Mouse (Mus musculus): ENCODE results near the gene Bet1l. TPM values are rescaled to one million over a fixed set of nuclear protein-coding genes. Genes with fewer than 3 reads are reported as not detected.

Bet1l gene
- polyA plus RNA-seq (2014; fragmentation: Nextera tagmentation; extraction: Ambion mirVana): 29.4 and 30.8 TPM in 2 replicates

DNA sequence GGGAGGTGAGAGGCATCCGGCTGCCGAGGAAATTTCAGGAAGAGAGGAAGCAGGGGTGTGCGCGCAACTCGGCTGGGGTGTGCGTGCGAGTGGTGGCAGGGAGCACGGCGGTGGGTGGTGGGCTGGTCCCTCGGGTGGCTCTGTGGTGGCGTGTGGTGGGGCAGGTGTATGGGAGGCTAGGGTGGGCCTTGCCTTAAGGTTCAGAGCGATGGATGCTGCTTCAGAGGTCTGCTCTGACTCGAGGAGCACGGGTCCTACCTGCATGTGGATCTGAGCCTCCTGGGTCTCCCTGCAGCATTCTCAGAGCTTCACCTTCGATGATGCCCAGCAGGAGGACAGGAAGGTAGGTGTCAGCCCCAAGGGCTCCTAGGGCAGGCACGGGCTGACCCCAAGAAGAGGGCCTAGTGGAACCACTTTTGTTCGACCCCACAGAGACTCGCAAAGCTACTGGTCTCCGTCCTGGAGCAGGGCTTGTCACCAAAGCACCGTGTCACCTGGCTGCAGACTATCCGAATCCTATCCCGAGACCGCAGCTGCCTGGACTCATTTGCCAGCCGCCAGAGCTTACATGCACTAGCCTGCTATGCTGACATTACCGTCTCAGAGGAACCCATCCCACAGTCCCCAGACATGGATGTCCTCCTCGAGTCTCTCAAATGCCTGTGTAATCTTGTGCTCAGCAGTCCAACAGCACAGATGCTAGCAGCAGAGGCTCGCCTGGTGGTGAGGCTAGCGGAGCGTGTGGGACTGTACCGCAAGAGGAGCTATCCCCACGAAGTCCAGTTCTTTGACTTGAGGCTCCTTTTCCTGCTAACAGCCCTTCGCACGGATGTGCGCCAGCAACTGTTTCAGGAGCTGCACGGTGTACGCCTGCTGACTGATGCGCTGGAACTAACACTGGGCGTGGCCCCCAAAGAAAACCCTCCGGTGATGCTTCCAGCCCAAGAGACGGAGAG, at the start of gene Bet1l:
Gene Bet1l (minus strand): TSS at position 28 of the 956 bp plus-strand sequence.
- Histone ChIP-seq H3K4me1 (ENCODE audit: control insufficient read depth, insufficient read depth, low read length) (peaks cover 16% of the 10 kb centered on the region), H3K36me3 (ENCODE audit: control insufficient read depth, insufficient read depth, low read length) (peaks cover 21% of the 10 kb centered on the region), H3K9me3 (replicated peaks; ENCODE audit: control insufficient read depth, low read length) (no peaks in the 10 kb centered on the region), H3K9ac (ENCODE audit: low read depth, low read length) (peak within 1 kb of the TSS; percentile 94), H3K27ac (ENCODE audit: low read depth, low read length) (peak within 1 kb of the TSS; percentile 88), H3K27me3 (ENCODE audit: control insufficient read depth, insufficient read depth, low read length) (no peaks in the 10 kb centered on the region), H3K4me2 (peak within 1 kb of the TSS; percentile 91), H3K4me3 (ENCODE audit: low read depth, low read length) (peak within 1 kb of the TSS; percentile 88)
- 35% methylated on average over 40 of the region's 40 CpGs for WGBS (ENCODE audit: insufficient replicate concordance)
- peak; percentile 39 for ATAC-seq (replicated peaks; ENCODE audit: insufficient number of reproducible peaks, low FRiP score, low TSS enrichment)

DNA sequence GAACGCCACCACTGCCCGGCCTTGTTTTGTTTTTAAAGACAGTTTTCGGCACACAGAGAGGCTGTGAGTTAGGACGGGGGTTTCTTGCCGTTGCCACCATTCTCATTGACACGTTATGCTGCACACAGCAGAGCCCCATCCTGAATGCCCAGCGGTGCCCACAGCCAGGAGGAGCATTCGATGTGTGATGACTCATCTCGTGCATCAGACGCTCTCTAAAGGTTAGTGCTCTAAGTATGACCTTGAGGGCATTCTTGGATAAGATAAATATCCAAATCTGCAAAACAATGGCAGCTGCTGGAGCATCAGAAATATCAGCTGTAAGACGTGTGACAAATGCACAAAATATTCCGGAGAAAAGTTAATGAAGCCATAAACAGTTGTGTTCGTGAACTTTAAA, 49.8 kb upstream of the Bet1l start:
- Histone ChIP-seq H3K36me3 (ENCODE audit: control insufficient read depth, insufficient read depth, low read length) (no peaks in the 10 kb centered on the region), H3K4me1 (ENCODE audit: control insufficient read depth, insufficient read depth, low read length) (no peaks in the 10 kb centered on the region), H3K9me3 (replicated peaks; ENCODE audit: control insufficient read depth, low read length) (no peaks in the 10 kb centered on the region), H3K27ac (ENCODE audit: low read depth, low read length) (no peak overlapping the region), H3K4me2 (no peak overlapping the region), H3K4me3 (ENCODE audit: low read depth, low read length) (no peak overlapping the region), H3K9ac (ENCODE audit: low read depth, low read length) (no peak overlapping the region), H3K27me3 (ENCODE audit: control insufficient read depth, insufficient read depth, low read length) (no peaks in the 10 kb centered on the region)
- ATAC-seq (replicated peaks; ENCODE audit: insufficient number of reproducible peaks, low FRiP score, low TSS enrichment): no peak
- WGBS (ENCODE audit: insufficient replicate concordance): 76% methylated on average over 13 of the region's 13 CpGs

DNA sequence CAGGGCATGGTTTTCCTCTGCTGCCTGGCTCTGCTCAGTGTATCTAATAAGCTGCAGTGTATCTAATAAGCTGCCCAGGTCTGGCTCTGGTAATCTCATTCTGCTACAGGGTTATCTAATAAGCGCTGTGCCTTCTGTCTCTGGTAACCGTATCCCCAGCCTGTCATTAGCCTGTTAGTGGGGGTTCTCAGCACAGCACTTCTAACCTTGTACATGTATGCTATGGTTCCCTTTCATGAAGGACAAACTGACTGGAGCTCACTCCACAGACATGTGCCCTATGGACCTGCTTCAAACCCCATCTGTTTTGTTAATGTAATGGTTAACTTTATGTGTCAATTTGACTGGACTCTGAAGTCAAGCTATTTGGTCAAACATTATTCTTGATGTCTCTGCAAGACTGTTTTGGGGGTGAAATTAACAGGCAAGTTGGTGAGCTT, 48.3 kb upstream of the Bet1l start:
- H3K4me1 ChIP-seq (ENCODE audit: control insufficient read depth, insufficient read depth, low read length): peaks cover 4% of the 10 kb centered on the region; the same call in 1 of the 2 replicates
- no peaks in the 10 kb centered on the region for H3K9me3 ChIP-seq (replicated peaks; ENCODE audit: control insufficient read depth, low read length)
- no peak overlapping the region for H3K4me2 ChIP-seq
- H3K36me3 ChIP-seq (ENCODE audit: control insufficient read depth, insufficient read depth, low read length): no peaks in the 10 kb centered on the region
- no peak for ATAC-seq (replicated peaks; ENCODE audit: insufficient number of reproducible peaks, low FRiP score, low TSS enrichment)
- no peak overlapping the region for H3K9ac ChIP-seq (ENCODE audit: low read depth, low read length)
- 49% methylated on average over 2 of the region's 2 CpGs for WGBS (ENCODE audit: insufficient replicate concordance)
- no peaks in the 10 kb centered on the region for H3K27me3 ChIP-seq (ENCODE audit: control insufficient read depth, insufficient read depth, low read length)
- H3K27ac ChIP-seq (ENCODE audit: low read depth, low read length): no peak overlapping the region
- no peak overlapping the region for H3K4me3 ChIP-seq (ENCODE audit: low read depth, low read length)

DNA sequence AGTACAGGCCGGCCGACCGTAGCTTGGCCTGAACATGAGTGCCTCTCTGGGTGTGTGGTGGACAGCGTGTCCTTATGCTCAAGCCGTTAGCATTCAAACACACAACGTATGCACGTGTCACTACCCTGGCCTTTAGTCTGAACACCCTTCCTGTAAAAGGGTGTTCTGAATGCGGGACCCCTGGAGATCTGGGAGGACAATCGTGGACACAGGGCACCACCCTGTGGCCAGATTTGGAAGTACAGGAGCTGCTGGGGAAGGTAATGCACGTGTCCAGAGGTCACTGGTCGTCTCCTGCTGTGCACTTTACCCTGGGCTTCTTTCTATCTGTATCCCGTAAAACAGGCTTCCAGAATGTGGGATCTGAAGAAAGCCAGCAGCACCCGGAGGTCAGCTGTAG, 45.8 kb upstream of the Bet1l start:
- Histone ChIP-seq H3K9me3 (replicated peaks; ENCODE audit: control insufficient read depth, low read length) (no peaks in the 10 kb centered on the region), H3K27ac (ENCODE audit: low read depth, low read length) (no peak overlapping the region), H3K4me1 (ENCODE audit: control insufficient read depth, insufficient read depth, low read length) (peaks cover 7% of the 10 kb centered on the region; the same call in 1 of the 2 replicates), H3K4me2 (no peak overlapping the region), H3K9ac (ENCODE audit: low read depth, low read length) (no peak overlapping the region), H3K27me3 (ENCODE audit: control insufficient read depth, insufficient read depth, low read length) (no peaks in the 10 kb centered on the region), H3K36me3 (ENCODE audit: control insufficient read depth, insufficient read depth, low read length) (peaks cover 3% of the 10 kb centered on the region; the same call in 1 of the 2 replicates), H3K4me3 (ENCODE audit: low read depth, low read length) (no peak overlapping the region)
- ATAC-seq (replicated peaks; ENCODE audit: insufficient number of reproducible peaks, low FRiP score, low TSS enrichment): no peak
- 27% methylated on average over 13 of the region's 13 CpGs for WGBS (ENCODE audit: insufficient replicate concordance)

DNA sequence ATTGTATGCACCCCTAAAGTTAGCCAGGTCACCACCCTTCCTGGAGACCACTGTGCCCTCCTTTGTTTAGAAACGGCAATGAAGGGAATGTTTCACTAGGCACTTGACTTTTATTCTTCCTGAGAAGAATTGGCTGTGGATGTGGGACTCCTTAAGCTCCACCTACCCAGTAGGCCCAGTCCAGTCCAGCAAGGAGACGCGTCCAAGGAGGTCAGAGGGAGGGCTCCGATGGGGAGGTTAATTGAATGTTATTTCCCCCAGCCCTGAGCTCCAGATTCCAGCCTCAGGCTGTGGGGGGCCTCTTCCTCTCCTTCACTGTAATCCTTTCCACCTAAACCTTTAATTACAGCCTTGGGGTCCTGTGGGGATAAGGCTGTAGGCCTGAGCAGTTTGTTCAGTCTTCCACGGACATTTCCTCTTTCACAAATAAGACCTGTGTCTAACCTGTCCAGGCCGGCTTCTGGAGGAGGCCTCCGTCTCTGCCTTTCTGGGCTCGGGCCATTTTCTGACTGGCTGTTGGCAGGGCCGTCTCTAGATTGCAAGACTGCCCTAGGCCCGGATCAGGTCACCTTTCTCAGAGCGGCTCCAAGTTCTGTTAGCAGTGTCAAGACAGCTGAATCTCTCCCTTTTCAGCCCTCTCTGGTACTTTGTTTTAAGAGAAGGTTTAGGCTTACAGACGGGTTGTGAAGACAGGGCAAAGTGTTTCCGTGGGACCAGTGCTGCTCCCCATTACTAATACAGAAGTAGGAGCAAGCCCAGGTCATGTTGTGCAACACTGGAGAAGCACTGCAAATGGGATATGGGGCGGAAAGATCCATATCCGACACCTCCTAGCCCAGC, 44.9 kb upstream of the Bet1l start:
- H3K4me1 ChIP-seq (ENCODE audit: control insufficient read depth, insufficient read depth, low read length): peaks cover 7% of the 10 kb centered on the region; the same call in 1 of the 2 replicates
- no peaks in the 10 kb centered on the region for H3K9me3 ChIP-seq (replicated peaks; ENCODE audit: control insufficient read depth, low read length)
- no peak overlapping the region for H3K27ac ChIP-seq (ENCODE audit: low read depth, low read length)
- no peak overlapping the region for H3K9ac ChIP-seq (ENCODE audit: low read depth, low read length)
- H3K4me3 ChIP-seq (ENCODE audit: low read depth, low read length): no peak overlapping the region
- H3K27me3 ChIP-seq (ENCODE audit: control insufficient read depth, insufficient read depth, low read length): no peaks in the 10 kb centered on the region
- H3K4me2 ChIP-seq: no peak overlapping the region
- 77% methylated on average over 15 of the region's 15 CpGs for WGBS (ENCODE audit: insufficient replicate concordance)
- no peak for ATAC-seq (replicated peaks; ENCODE audit: insufficient number of reproducible peaks, low FRiP score, low TSS enrichment)
- peaks cover 12% of the 10 kb centered on the region for H3K36me3 ChIP-seq (ENCODE audit: control insufficient read depth, insufficient read depth, low read length)

DNA sequence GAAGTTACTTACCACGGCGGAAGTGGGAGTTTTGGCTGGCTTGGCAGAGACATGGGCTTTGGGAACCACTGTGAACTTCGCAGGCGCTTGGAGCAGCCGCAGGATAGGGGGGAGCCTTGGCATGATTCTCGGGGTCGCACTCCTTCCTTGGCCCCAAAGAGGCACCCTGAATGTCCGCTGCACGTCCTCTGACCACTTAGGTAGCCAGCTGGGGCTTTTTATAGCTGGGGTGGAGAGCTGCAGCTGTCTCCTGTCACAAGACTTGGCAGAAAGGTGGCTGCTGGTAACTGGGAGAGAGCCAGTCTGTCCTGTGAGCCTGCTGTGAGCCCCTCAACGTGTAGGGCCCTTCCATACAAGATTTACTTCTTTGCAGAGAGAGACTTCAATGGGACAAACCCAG, 42.8 kb upstream of the Bet1l start, which contains the start of gene Cox8b:
Gene Cox8b (minus strand): TSS at position 227 of the 400 bp plus-strand sequence.
- Histone ChIP-seq H3K27me3 (ENCODE audit: control insufficient read depth, insufficient read depth, low read length) (no peaks in the 10 kb centered on the region), H3K9ac (ENCODE audit: low read depth, low read length) (peak within 1 kb of the TSS; percentile 60; the same call in 1 of the 2 replicates), H3K4me1 (ENCODE audit: control insufficient read depth, insufficient read depth, low read length) (peaks cover 7% of the 10 kb centered on the region; the same call in 1 of the 2 replicates), H3K36me3 (ENCODE audit: control insufficient read depth, insufficient read depth, low read length) (peaks cover 12% of the 10 kb centered on the region), H3K27ac (ENCODE audit: low read depth, low read length) (peak within 1 kb of the TSS; percentile 62), H3K4me2 (peak within 1 kb of the TSS; percentile 39), H3K9me3 (replicated peaks; ENCODE audit: control insufficient read depth, low read length) (no peaks in the 10 kb centered on the region), H3K4me3 (ENCODE audit: low read depth, low read length) (peak within 1 kb of the TSS; percentile 8; the same call in 1 of the 2 replicates)
- no peak for ATAC-seq (replicated peaks; ENCODE audit: insufficient number of reproducible peaks, low FRiP score, low TSS enrichment)
- 54% methylated on average over 10 of the region's 10 CpGs for WGBS (ENCODE audit: insufficient replicate concordance)

DNA sequence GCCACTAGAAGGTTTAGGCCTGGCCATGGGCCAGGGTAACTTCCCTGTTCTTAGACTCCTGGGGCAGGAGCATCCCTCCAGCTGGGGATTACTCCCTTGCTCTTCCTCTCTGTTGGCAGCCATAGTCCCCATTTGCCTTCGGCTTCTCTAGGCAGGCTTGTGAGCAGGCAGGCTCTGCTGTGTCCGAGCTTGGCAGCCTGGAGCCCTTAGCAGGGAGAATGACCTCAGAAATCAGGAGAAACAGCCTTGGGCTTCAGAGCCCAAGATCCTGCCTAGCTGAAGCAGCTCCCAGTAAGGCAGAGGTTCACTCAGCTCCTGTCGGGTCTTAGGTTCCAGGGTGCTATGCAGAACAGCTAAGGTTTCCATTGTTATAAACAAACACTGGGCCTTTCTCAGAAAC, 41.7 kb upstream of the Bet1l start:
- Histone ChIP-seq H3K9ac (ENCODE audit: low read depth, low read length) (no peak overlapping the region; the same call in 1 of the 2 replicates), H3K27ac (ENCODE audit: low read depth, low read length) (no peak overlapping the region)

DNA sequence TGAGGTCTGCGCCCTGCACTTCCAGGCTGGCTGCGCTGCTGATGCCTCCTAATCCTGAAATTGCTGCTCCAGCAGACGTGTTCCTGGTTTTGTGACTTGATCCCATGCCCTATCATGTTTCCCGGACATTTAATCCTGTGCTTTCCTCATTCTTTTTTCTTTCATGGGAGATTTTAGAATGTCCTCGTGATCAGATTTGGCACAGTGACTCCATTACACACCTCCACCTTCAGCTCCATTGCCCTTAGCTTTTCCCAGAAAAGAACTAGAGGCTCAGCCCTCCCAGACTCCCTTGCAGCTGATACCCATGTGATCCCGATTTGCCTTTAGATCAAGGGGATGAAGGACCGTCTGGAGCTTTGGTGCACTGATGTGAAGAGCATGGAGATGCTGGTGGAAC, 40.5 kb upstream of the Bet1l start:
- Histone ChIP-seq H3K4me3 (ENCODE audit: low read depth, low read length) (no peak overlapping the region), H3K36me3 (ENCODE audit: control insufficient read depth, insufficient read depth, low read length) (peaks cover 16% of the 10 kb centered on the region), H3K27ac (ENCODE audit: low read depth, low read length) (no peak overlapping the region), H3K9ac (ENCODE audit: low read depth, low read length) (no peak overlapping the region), H3K9me3 (replicated peaks; ENCODE audit: control insufficient read depth, low read length) (no peaks in the 10 kb centered on the region), H3K27me3 (ENCODE audit: control insufficient read depth, insufficient read depth, low read length) (no peaks in the 10 kb centered on the region), H3K4me1 (ENCODE audit: control insufficient read depth, insufficient read depth, low read length) (peaks cover 7% of the 10 kb centered on the region; the same call in 1 of the 2 replicates), H3K4me2 (no peak overlapping the region)
- ATAC-seq (replicated peaks; ENCODE audit: insufficient number of reproducible peaks, low FRiP score, low TSS enrichment): no peak
- WGBS (ENCODE audit: insufficient replicate concordance): 86% methylated on average over 7 of the region's 7 CpGs

More for the DNA sequence above, 41.7 kb upstream of the Bet1l start:
- Histone ChIP-seq H3K27me3 (ENCODE audit: control insufficient read depth, insufficient read depth, low read length) (no peaks in the 10 kb centered on the region), H3K4me3 (ENCODE audit: low read depth, low read length) (no peak overlapping the region), H3K36me3 (ENCODE audit: control insufficient read depth, insufficient read depth, low read length) (peaks cover 12% of the 10 kb centered on the region), H3K4me1 (ENCODE audit: control insufficient read depth, insufficient read depth, low read length) (peaks cover 7% of the 10 kb centered on the region; the same call in 1 of the 2 replicates), H3K9me3 (replicated peaks; ENCODE audit: control insufficient read depth, low read length) (no peaks in the 10 kb centered on the region), H3K4me2 (no peak overlapping the region)
- no peak for ATAC-seq (replicated peaks; ENCODE audit: insufficient number of reproducible peaks, low FRiP score, low TSS enrichment)
- WGBS (ENCODE audit: insufficient replicate concordance): 73% methylated on average over 3 of the region's 3 CpGs
